In genomic region chr12:89742326-89742725, GRCm38 (mm10) we compare ENCODE assay signal across 28 mouse cellular contexts.
"Had no signal": no experiment of that assay in that cellular context is flagged by ENCODE, and none has a peak within 500 bp of the region (broad histone marks: within the 10 kb centered on the region; RNA-seq: fewer than 3 reads in every experiment).

No protein-coding gene starts in this region.

- H3K4me1 ChIP-seq: embryonic facial prominence, embryonic 10.5 days; embryonic facial prominence, embryonic 12.5 days; embryonic facial prominence, embryonic 13.5 days; embryonic facial prominence, embryonic 15.5 days; forebrain, embryonic 10.5 days; forebrain, embryonic 12.5 days; forebrain, embryonic 13.5 days; forebrain, embryonic 15.5 days had no signal

- H3K27me3 ChIP-seq: embryonic facial prominence, embryonic 12.5 days; embryonic facial prominence, embryonic 13.5 days; embryonic facial prominence, embryonic 15.5 days; forebrain, embryonic 12.5 days; forebrain, embryonic 13.5 days; forebrain, embryonic 15.5 days had no signal

- DNase-seq: cerebellum, adult 8-10 months; cerebellum, adult 9-10 months; cerebellum, adult 9-11 months; cerebellum, postnatal 10 days; cerebellum, postnatal 14 days; cerebellum, postnatal 25 days; cerebellum, postnatal 36 days; embryo, embryonic 11 days; forebrain, postnatal 0 days; gastrocnemius, adult 2 months; gastrocnemius, postnatal 10 days; gastrocnemius, postnatal 14 days; gastrocnemius, postnatal 25 days; gastrocnemius, postnatal 36 days; heart, adult 11 months; heart, adult 18-20 months; heart, adult 2 months had no signal

- ATAC-seq: forebrain, embryonic 13.5 days; forebrain, embryonic 14.5 days; forebrain, embryonic 15.5 days; forebrain, embryonic 16.5 days; forebrain, postnatal 0 days had no signal

- H3K9me3 ChIP-seq: embryonic facial prominence, embryonic 10.5 days; embryonic facial prominence, embryonic 12.5 days; embryonic facial prominence, embryonic 13.5 days; embryonic facial prominence, embryonic 15.5 days; forebrain, embryonic 12.5 days; forebrain, embryonic 13.5 days; forebrain, embryonic 15.5 days had no signal

- H3K9ac ChIP-seq: embryonic facial prominence, embryonic 12.5 days; embryonic facial prominence, embryonic 13.5 days; embryonic facial prominence, embryonic 15.5 days; forebrain, embryonic 12.5 days; forebrain, embryonic 13.5 days; forebrain, embryonic 15.5 days; forebrain, postnatal 0 days had no signal

- H3K36me3 ChIP-seq: embryonic facial prominence, embryonic 10.5 days; embryonic facial prominence, embryonic 12.5 days; embryonic facial prominence, embryonic 13.5 days; embryonic facial prominence, embryonic 15.5 days; forebrain, embryonic 10.5 days; forebrain, embryonic 12.5 days; forebrain, embryonic 15.5 days had no signal

- H3K4me3 ChIP-seq: embryonic facial prominence, embryonic 10.5 days; embryonic facial prominence, embryonic 12.5 days; embryonic facial prominence, embryonic 13.5 days; embryonic facial prominence, embryonic 15.5 days; erythroblast, embryonic 14.5 days; forebrain, embryonic 10.5 days; forebrain, embryonic 12.5 days; forebrain, embryonic 13.5 days; forebrain, embryonic 15.5 days; gastrocnemius, adult 2 months; heart, adult 2 months had no signal

- H3K4me2 ChIP-seq: embryonic facial prominence, embryonic 12.5 days; embryonic facial prominence, embryonic 13.5 days; embryonic facial prominence, embryonic 15.5 days; forebrain, embryonic 12.5 days; forebrain, embryonic 13.5 days; forebrain, embryonic 15.5 days had no signal

- H3K27ac ChIP-seq: embryonic facial prominence, embryonic 10.5 days; embryonic facial prominence, embryonic 12.5 days; embryonic facial prominence, embryonic 13.5 days; embryonic facial prominence, embryonic 15.5 days; forebrain, embryonic 10.5 days; forebrain, embryonic 12.5 days; forebrain, embryonic 13.5 days; forebrain, embryonic 15.5 days; gastrocnemius, adult 2 months; heart, adult 2 months had no signal
